Mouse (Mus musculus) liver, adult 2 months (tissue): Measurements from ENCODE around the gene Xk.

Experiments used
- CTCF ChIP-seq: fragments of 200-500 bp; IDR thresholded peaks from 2 replicates; pipeline ENCODE4 v1.5.1; 2011; ENCODE audit warnings: low read depth, low read length, control low read depth
- POLR2A ChIP-seq: fragments of 200-500 bp; IDR thresholded peaks from 2 replicates; pipeline ENCODE4 v1.6.1; 2011; ENCODE audit warnings: low read length, control low read depth; ENCODE audit not compliant: insufficient read depth; ENCODE audit errors: extremely low read depth

- TF ChIP-seq CTCF (no peak), POLR2A (no peak)
These were observed 17.7 kb upstream of the Xk start for GRCm38 (mm10) chrX:9254901-9255300.
